Mouse (Mus musculus) intestine, postnatal 0 days (tissue): Measurements from ENCODE around the gene DXBay18. TPM values are rescaled to one million over a fixed set of nuclear protein-coding genes. Genes with fewer than 3 reads are reported as not detected.
"Not testable (repeated sequence)": the region's sequence is repeated elsewhere in the genome, so short reads cannot be mapped to it uniquely, and the experiment has no call there.

Experiments used
- ATAC-seq: fragments of 200-750 bp; cut with Nextera tagmentation; 2 replicates; pipeline ENCODE4 v1.8.0; 2017; ENCODE audit warnings: mild to moderate bottlenecking, moderate TSS enrichment, moderate library complexity
- H3K27ac ChIP-seq: fragments of 300-500 bp; sonication (generic); 2 replicates; pipeline ENCODE4 v1.5.1; 2014; ENCODE audit warnings: mild to moderate bottlenecking, low read depth, low read length, moderate library complexity
- H3K27me3 ChIP-seq: fragments of 300-500 bp; sonication (generic); replicated peaks from 2 replicates; pipeline ENCODE4 v1.6.1; 2014; ENCODE audit warnings: low read length, mixed read lengths; ENCODE audit not compliant: control insufficient read depth, insufficient read depth
- H3K36me3 ChIP-seq: fragments of 300-500 bp; sonication (generic); 2 replicates; pipeline ENCODE4 v1.6.1; 2014; ENCODE audit warnings: mild to moderate bottlenecking, moderate library complexity; ENCODE audit not compliant: control insufficient read depth, insufficient read depth
- H3K4me1 ChIP-seq: fragments of 300-500 bp; sonication (generic); replicated peaks from 2 replicates; pipeline ENCODE4 v1.6.1; 2014; ENCODE audit warnings: antibody characterized with exemption, low read length, mixed read lengths; ENCODE audit not compliant: control insufficient read depth, insufficient read depth
- H3K4me2 ChIP-seq: fragments of 300-500 bp; sonication (generic); replicated peaks from 2 replicates; pipeline ENCODE4 v1.6.1; 2014; ENCODE audit warnings: low read depth, mild to moderate bottlenecking, moderate library complexity
- H3K4me3 ChIP-seq: fragments of 300-500 bp; sonication (generic); 2 replicates; pipeline ENCODE4 v1.5.1; 2014; ENCODE audit warnings: low read depth, low read length
- H3K9ac ChIP-seq: fragments of 300-500 bp; sonication (generic); 2 replicates; pipeline ENCODE4 v1.6.1; 2014; ENCODE audit warnings: mild to moderate bottlenecking, low read depth, low read length
- H3K9me3 ChIP-seq: fragments of 300-500 bp; sonication (generic); 2 replicates; pipeline ENCODE4 v1.6.1; 2016; ENCODE audit warnings: mixed run types; ENCODE audit not compliant: control insufficient read depth
- WGBS: fragments of 180-500 bp; shearing (Covaris S2); extraction: QIAGEN DNeasy Blood & Tissue Kit; methylation state at CpG from one replicate; pipeline ENCODE4 v1.1.7; 2014; 5-methylcytosine and 5-hydroxymethylcytosine counted together
- polyA plus RNA-seq: library from polyadenylated mRNA; unstranded; fragments of >200 nt; fragmentation: Nextera tagmentation; extraction: Ambion mirVana; gene quantifications from 2 replicates; pipeline ENCODE4 v1.2.1, GENCODE M21; 2015

DXBay18 gene
- 1.4 and 1.8 TPM in 2 replicates for polyA plus RNA-seq

GRCm38 (mm10) chrX:73149350-73149749 is at the start of gene DXBay18:
TSS of gene DXBay18 (minus strand) at chrX:73149450.
- not testable (repeated sequence) for H3K4me3 ChIP-seq, H3K4me1 ChIP-seq, H3K27ac ChIP-seq, H3K36me3 ChIP-seq, H3K9me3 ChIP-seq, H3K27me3 ChIP-seq, H3K9ac ChIP-seq, ATAC-seq, H3K4me2 ChIP-seq
- WGBS = no CpG with 5 or more reads among the region's 7 CpGs

GRCm38 (mm10) chrX:73191934-73192333 is 42.7 kb upstream of the DXBay18 start, which contains the start of gene Xlr3b:
TSS of gene Xlr3b (plus strand) at chrX:73192207.
- H3K9ac ChIP-seq, H3K27me3 ChIP-seq, ATAC-seq, H3K4me3 ChIP-seq, H3K36me3 ChIP-seq, H3K4me2 ChIP-seq, H3K9me3 ChIP-seq, H3K27ac ChIP-seq, H3K4me1 ChIP-seq: not testable (repeated sequence)
- 79% methylated on average over 11 of the region's 12 CpGs for WGBS

GRCm38 (mm10) chrX:73176889-73177288 is 27.6 kb upstream of the DXBay18 start, which contains the start of gene Spin2d:
TSS of gene Spin2d (minus strand) at chrX:73176989.
- not testable (repeated sequence) for H3K36me3 ChIP-seq, H3K4me3 ChIP-seq, H3K9me3 ChIP-seq, ATAC-seq, H3K9ac ChIP-seq, H3K27ac ChIP-seq, H3K4me2 ChIP-seq, H3K4me1 ChIP-seq, H3K27me3 ChIP-seq
- 68% methylated on average over 5 of the region's 15 CpGs for WGBS

- not testable (repeated sequence) for H3K9me3 ChIP-seq, H3K4me2 ChIP-seq, H3K4me3 ChIP-seq, H3K4me1 ChIP-seq, H3K27me3 ChIP-seq, H3K36me3 ChIP-seq, H3K9ac ChIP-seq, ATAC-seq, H3K27ac ChIP-seq
- WGBS = no CpG with 5 or more reads among the region's 20 CpGs
These were observed 754 bp downstream of the DXBay18 start, which contains the start of gene Xlr5b for GRCm38 (mm10) chrX:73148496-73148895. TSS of gene Xlr5b (plus strand) at chrX:73148796.

GRCm38 (mm10) chrX:73143218-73143618 is 6.0 kb downstream of the DXBay18 start:
- not testable (repeated sequence) for H3K4me2 ChIP-seq, H3K4me1 ChIP-seq, H3K4me3 ChIP-seq, H3K9ac ChIP-seq, H3K36me3 ChIP-seq, H3K9me3 ChIP-seq, H3K27me3 ChIP-seq, H3K27ac ChIP-seq
- ATAC-seq = peak; percentile 78
- WGBS = no CpG with 5 or more reads among the region's 7 CpGs

GRCm38 (mm10) chrX:73122859-73123829 is 26.1 kb downstream of the DXBay18 start:
- peak; percentile 73 for ATAC-seq
- H3K4me2 ChIP-seq, H3K27me3 ChIP-seq, H3K9ac ChIP-seq, H3K4me3 ChIP-seq, H3K27ac ChIP-seq, H3K4me1 ChIP-seq, H3K9me3 ChIP-seq, H3K36me3 ChIP-seq: not testable (repeated sequence)
- no CpG with 5 or more reads among the region's 12 CpGs for WGBS

- H3K27me3 ChIP-seq, H3K36me3 ChIP-seq, H3K4me1 ChIP-seq, H3K27ac ChIP-seq, H3K9ac ChIP-seq, ATAC-seq, H3K4me3 ChIP-seq, H3K4me2 ChIP-seq, H3K9me3 ChIP-seq: not testable (repeated sequence)
- WGBS = no CpG with 5 or more reads among the region's 7 CpGs
These were observed 32.5 kb downstream of the DXBay18 start, which contains the start of gene Gm14685 for GRCm38 (mm10) chrX:73116747-73117146. TSS of gene Gm14685 (plus strand) at chrX:73117047.

- not testable (repeated sequence) for H3K36me3 ChIP-seq, H3K4me1 ChIP-seq, H3K9ac ChIP-seq, H3K27ac ChIP-seq, ATAC-seq, H3K4me3 ChIP-seq, H3K4me2 ChIP-seq, H3K27me3 ChIP-seq, H3K9me3 ChIP-seq
- 72% methylated on average over 13 of the region's 13 CpGs for WGBS
These were observed 52.2 kb downstream of the DXBay18 start, which contains the start of gene Xlr3a for GRCm38 (mm10) chrX:73096941-73097508. TSS of gene Xlr3a (minus strand) at chrX:73097095.
